Mouse (Mus musculus): ENCODE results near the gene Arid2.
"Not testable (repeated sequence)": the region's sequence is repeated elsewhere in the genome, so short reads cannot be mapped to it uniquely, and the experiment has no call there.

Gene Arid2

DNA sequence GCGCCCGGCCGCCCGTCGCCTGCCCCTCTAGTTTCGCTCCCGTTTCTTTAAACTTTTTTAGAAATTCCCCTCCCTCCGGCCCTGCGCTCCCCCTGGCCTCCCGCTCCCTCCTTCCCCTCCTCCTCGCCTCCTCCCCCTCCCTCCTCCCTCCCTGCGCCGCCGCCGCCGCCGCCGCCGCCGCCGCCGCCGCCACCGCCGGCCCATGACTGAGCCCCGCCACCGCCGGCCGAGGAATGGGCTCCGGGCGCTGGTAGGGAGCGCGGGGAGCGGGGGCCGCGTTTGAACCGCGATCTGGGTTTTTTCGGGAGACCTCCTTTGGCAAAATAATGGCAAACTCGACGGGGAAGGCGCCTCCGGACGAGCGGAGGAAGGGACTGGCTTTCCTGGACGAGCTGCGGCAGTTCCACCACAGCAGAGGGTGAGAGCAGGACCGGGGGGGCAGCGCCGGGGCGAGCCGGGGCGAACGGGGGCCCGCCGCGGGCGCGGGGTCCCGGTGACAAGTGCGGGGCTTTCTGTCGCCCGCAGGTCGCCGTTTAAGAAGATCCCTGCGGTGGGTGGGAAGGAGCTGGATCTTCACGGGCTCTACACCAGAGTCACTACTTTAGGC is at the start of gene Arid2:
Arid2 (plus strand) TSS at position 150 of the 607 bp plus-strand sequence.
- DNase-seq = peak; percentile 81

DNA sequence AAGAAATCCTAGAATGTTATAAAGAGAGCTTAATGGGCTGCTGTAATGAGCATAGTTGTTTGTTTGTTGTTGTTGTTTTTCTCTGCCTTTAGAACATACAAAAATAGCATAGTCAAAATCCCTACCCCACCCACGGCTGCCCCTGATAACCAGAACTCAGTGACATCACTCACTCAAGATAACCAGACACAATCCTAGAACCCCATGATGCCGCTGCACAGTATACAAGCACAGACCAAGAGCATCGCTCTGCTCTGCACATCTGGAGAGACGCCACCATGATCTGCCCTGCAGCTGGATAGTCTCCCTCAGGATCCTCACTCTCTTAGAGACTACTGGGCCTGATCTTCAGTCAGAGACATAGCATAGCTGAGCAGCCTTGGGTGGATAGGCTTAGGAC is 49.2 kb upstream of the Arid2 start:
- DNase-seq = no peak

DNA sequence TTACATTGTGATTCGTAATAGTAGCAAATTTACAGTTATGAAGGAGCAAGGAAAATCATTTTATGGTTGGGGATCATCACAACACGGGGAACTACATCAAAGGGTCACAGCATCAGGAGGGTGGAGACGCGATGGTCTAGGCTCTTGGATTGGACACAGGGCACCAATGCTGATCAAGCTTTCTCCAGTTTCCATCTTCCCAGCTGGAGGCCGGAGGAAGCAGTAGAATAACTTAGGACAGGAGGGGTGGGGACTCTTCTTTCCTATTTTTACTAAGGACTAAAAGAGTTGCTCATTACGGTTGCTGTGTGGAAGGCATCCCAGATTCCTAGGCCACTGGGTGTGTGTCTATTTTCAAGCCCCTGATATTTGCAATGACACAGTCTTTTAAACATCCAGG is 43.1 kb upstream of the Arid2 start:
- no peak for DNase-seq

DNA sequence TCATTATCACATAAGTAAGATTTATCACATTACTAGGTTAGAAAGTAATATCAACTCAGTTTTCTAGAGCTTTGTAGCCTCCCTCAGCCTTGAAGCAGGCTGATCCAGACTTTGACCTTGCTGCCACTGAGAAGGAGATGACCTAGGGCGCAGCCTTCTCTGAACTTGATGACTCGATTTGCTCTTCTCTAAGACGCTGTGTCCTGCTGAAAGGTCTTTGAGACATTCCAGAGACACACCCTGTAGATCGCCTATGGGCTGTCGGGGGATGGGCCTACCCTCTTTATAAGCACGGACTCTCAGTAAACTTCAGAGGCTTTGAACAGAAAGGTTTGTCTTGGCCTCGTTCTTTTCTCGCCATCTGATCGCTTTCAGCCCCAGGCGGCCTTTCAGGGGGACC is 42.6 kb upstream of the Arid2 start:
- DNase-seq = not testable (repeated sequence)

DNA sequence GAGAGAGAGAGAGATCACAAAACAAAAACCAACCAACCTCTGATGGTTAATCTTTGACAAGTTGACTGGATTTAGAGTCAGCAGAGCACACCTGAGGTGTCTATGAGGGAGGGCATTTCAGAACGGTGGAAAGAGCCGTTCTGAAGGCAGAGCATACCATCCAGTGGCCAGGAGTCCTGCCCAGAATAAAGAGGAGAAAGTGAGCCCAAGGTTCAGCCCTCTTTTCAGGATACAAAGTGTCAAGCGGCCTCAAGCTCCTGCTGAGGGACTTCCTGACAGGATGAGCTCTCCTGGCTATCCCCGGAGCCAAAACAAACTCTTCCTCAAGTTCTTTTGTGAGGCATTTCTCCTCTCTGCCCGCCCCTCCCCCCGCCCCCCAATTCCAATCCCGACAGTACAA is 33.5 kb upstream of the Arid2 start:
- DNase-seq = no peak

DNA sequence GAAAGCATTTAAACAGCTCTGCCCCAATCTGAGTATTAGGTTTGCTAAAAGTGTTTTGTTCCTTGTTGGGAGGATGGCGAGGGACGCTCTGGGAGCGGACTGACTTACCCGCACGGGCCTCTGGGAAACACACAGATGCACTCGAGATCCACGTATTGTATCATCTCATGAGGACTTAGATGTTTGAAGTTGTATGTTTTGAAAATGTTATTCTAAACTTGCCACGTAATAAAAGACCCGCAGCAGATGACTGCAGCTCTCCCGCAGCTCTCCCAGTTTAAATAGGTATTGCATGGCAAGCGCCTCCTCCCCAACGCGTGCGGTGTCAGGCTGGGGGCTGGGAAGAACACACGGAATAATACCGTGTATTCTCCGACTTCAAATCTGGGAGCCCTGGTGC is 33.0 kb upstream of the Arid2 start:
- no peak for DNase-seq

DNA sequence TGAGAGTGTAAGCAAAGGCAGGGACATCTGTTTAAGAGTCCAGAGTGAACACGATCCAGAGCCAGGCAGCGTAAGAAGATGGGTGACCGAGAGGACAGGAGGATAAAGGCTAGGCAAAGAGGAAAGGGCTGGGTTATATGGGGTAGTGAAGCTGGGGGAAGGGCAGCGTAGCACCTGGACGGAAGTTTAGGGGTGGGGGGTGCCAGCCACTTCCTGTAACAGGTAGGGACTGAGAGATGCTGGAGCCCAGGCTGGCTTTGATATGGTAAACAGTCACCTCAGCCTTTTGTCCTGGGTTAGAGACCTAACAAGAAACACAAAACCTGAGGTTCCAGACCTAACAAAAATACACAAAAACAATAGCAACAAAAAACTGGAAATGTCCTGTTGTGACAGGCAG is 29.5 kb upstream of the Arid2 start:
- DNase-seq = no peak

DNA sequence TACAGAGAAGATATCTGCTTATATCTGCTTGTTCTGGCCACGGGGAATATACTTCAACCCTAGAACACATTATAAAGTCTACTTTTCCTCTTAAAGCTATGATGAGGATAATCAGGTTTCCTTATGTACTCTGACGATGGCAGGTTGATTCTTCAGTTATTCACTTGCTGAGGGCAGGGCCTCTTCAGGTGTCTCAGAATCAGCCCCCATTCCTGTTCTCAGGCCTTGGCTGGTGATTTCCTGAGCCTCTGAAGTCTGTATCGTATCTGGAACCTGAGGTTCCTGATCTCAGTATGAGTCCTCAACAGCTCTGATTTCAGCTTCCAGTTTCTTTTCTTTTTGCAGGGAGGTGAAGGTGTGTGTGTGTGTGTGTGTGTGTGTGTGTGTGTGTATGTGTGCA is 22.7 kb upstream of the Arid2 start:
- no peak for DNase-seq

DNA sequence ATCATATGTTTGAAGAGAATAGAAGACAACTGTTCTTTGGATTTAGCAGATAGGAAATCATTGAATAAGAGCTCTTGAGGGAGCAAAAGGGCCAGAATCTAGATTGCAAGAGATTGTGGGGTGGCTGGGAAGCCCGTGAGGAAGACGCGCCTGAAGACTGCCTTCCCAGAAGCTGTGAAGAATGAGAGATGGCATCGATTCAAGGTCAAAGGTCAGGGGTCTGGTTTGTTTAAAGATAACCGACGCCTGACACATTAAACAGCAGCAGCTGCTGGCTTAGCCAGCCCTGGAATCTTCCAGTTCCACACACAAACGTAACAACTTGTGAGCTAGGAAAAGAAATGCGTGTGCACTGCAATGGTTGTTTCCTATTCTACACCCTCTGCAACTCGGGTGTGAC is 19.4 kb upstream of the Arid2 start:
- no peak for DNase-seq

DNA sequence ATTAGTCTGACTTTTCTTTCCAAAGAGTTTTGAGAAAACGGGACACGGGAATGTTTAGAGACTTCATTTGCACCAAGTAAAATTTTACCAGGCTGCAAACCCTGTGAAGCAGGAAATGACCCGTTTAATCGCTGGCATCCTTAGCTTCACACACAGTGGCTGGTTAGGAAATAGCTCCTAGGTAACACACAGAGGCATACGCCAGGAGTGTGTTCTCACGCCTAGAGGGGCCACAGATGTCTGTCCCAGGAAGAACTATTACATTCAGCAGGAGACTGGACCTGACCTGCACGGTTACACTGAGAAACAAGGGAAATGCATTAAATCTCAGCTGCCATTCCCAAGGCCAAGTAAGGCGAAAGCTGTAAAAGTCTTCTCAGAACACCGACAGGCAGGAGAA is 18.7 kb upstream of the Arid2 start:
- DNase-seq = no peak

DNA sequence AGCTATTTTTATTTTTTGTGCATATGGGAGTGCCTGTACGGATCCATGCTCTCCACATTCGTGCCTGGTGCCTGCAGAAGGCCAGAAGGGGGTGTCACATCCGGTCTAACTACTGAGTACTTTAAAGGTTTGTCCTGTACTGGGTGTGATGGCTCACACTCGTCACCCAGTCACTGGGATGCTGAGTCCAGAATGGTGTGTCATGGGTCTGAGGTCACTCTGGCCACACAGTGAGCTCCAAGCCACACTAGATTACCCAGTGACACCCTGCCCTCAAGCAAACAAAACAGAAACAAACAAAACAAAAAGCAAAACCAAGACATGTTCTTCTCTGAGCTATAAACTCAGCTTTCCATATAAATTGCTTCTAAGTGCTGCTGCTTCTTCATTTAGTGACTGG is 17.9 kb upstream of the Arid2 start:
- DNase-seq = no peak

DNA sequence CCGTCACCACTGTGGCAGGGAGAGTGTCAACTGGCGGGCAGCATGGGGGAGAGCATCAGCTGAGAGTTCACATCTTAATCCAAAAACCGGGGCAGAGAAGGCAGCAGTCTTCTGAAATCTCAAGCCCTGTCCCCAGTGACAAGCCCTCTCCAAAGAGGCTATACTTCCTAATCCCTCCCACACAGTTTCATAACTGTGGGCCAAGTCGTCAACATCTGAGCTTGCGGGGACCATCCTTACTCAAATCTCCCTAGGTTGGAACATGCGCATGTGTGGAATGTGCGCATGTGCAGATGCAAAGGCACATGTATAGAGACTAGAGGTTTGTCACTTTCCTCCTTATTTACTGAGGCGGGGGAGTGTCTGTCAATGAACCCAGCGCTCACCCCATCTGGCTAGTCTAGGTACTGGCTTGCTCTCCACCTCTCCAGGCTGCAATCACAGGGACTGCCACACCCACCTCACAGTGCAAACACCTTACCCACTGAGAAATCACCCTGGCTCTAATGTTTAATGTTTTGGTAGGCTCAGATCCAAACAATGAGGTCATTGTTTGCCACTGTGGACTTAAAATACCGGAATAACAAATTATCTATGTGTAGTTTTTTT is 16.9 kb upstream of the Arid2 start:
- peak; percentile 30 to 55 for DNase-seq

DNA sequence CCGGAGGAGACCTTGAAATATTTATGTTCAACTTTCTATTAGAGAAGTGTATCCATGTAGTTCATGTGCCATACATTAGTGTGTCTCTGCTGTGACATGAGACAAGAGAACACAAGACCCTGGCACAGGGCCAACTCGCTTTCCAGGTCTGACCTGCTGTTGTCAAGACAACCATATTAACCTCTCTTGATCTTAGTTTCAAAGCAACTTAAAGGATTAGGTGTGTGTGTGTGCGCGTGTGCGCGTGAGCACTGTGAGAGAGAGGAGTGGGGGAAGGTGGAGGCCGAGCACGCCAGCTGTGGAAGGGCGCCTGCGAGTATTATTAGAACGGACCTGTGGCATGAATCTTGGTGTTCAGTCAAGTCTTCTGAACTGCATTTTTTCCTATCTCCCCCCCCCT is 15.0 kb upstream of the Arid2 start:
- no peak for DNase-seq

DNA sequence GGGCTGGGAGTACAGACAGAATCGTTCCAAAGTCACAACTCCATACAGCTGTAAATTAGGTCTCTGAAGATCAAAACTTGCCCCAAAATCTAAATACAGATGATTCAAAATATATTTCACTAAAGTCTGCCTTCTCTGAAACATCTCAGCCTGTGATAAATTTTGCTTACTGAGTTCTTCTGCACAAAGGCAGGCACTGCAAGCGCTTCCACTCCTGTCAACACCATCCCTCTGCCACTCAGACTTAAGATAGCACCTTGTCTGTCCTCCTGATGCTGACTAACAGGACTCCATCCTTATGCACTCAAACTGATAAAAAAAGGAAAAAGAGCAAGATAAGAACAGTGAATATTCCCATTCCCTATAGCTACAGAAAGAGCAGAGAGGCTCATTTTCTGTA is 13.0 kb upstream of the Arid2 start:
- DNase-seq = no peak

DNA sequence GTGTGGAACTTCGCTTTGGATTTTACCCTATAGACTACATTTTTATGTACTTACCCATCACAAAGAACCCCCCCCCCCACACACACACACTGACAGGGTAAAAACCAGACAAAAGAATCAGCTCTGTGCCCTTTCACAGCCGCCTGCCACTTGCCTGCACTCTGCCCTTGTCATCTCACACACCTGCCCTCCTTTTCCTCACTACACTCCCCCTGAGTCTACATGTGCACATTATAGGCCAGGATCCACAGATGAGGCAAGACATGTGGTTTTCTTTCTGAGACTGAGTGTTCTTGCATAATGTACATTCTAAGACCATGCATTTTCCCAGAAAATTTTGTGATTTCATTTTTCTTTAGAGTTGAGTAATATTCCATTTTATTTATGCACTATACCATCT is 12.1 kb upstream of the Arid2 start:
- no peak for DNase-seq

DNA sequence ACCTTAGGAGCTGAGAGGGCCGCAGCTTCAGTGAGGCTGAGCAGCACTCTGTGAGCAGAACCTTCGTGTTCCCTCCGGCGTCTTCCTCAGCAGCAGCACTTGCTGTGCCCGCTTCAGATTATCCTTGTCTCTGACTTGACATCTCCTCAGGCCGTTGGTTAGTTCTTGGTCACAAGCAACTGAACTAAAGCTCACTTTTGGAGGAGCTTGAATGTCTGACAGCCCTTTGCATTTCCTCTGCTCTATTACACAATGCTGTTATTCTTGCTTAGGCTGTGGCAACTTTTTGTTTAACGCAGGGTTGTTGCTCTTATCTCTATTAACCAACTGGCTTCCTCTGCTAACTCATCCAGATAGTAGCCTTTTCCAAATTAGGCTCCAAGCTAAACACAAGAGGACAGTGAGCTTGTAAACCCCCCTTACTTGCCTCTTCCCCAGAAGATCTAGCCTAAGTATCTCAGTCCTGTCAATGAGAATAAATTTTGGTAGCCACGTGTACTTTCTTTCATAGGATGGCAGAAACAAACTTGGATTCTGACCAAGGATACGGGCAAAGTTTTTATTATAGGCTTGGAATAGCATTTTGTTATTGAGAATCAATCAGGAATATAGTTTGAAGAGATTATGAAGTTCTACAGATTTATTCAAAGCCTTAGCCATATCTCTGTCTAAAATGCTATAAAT is 11.4 kb upstream of the Arid2 start:
- no peak for DNase-seq

DNA sequence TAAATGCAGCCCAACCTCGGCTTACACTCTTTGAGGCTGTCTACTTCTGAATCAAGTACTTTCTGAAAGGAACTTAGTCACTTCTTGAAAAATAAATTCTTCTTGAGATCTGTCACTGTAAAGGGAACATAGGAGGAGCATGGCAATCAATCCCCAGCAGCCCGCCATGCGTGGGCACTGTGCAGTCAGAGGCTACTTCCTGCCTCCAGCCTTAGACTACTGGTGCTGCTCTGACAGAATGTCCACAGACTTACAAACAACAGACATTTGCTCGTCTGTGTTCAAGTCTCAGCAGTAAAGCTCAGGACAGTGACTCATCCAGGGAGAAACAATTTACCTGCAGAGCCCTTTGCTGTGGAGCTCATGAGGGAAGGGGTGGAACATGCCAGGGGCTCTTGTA is 10.3 kb upstream of the Arid2 start:
- DNase-seq = peak in 1 of 2 experiments; percentile 45

DNA sequence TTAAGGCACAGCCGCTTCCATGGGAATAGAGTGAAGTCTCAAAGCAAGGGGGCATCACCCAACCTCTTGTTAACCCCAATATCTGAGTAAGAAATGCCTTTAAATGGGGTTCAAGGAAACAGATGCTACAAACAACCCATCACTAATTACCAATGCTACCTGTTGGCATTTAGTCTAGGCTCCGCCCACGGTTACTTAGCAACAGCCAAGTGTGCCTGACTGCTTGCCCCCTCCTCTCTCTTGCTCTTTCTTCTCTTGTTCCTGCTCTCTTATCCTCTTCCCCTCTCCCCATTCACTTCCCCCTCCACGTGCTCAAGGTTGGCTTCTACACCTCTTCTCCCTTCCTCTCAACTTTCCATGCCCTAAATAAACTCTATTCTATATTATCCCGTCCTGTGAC is 6.1 kb upstream of the Arid2 start:
- no peak for DNase-seq

DNA sequence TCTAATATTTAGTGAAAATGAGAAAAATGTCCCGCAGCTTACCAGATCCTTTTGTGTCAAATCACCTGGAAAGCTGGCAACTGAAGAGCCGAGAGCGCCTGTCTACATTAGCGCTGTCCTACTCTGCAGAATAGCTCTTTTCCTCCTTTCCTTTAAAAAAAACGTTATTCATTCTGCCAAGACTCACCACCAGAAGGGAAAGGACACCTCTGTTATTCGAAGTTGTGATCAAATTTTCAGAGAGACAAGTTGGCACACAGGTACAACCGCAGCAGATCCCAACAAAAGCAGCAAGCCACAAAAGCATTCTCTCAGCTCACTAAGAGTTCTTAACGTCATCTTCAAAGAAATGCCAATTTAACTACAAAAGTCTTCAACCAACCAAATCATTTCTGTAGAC is 4.2 kb upstream of the Arid2 start:
- no peak for DNase-seq

DNA sequence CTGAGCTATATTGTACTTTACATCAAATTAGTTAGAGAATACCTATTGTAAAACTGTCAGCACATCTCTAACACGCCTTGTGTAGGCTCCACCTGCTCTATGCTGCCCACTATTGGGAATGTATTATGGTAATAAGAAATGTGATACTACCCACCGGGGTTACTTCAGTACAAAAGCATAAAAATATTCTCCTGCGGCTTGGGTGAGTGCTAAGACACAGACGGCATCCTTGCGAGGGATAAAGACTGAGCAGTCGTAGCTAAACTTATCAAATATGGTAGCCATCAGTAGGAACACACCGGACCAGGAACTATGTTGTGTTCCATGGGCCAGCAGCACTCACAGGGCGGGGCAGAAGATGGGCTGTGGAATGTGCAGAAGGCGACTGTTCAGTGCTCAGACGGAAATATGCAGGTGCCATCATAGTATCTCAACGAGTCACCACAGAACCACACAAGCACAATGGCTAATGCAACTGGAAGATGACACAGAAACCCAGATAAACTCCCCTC is 3.3 kb upstream of the Arid2 start:
- DNase-seq = peak in 1 of 2 experiments; percentile 43

DNA sequence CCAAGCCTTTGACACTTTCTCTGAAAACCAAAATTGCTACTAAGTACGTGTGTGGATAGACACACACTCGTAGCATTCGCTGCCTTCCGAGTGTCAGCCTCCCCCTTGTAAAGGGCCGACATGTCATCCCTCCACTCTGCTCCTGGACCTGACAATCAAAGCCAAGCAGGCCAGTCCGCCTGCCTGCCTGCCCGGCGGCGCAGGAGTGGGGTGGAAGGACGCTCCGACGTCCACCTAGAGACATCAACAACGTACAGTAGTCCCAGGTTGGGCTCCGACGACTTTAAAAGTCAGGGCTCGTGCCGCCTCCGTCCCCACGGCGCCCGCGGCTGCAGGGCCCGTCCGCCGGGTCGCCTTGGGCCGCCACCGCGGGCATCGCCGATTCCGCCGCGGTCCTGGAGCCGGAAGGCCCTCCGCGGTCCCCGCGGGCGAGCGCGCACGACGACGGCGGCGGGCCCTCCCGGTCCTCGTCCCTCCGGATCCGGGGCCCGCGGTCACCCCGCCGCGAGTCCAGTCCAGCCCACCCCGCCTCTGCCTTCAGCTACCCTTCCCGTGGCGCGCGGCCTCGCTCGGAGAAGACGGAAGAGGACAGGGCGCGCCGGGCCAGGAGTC is 2.5 kb upstream of the Arid2 start:
- peak; percentile 71 to 76 for DNase-seq

DNA sequence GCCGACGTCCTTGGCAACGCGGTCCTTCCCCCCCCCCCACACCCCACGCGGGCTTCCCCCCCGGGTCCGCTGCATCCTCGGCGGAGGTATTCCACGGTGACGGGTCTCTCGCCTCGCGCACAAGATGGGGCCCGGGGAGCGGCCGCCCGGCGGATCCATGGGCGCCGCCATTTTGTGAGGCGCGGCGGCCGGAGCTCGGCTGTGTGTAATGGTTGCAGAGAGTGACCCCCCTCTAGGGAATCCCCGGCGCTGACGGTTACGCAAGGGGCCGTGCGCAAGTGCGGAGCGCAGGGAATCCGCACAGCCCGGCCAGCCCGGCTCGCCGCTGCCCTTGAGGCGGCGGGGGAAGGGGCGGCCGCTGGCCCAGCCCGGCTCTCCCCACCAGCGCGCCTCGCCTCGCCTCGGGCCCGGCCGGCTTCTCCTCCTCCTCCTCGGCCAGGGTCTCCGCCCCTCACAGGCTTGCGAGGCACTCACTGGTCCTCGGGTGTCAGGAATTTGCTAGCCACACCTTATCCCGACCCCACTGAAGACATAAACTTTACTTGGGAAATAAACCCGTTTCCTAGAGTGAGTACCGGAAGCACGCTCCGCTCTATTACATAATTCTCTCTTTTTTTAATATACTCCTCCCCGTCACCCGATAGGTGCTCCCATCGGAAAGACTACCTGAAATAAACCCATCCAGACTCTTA is 1.8 kb upstream of the Arid2 start:
- DNase-seq = peak; percentile 91 to 96
